Mouse (Mus musculus) liver, embryonic 16.5 days (tissue): ENCODE measurements around the gene Hat1. TPM values are rescaled to one million over a fixed set of nuclear protein-coding genes. Genes with fewer than 3 reads are reported as not detected.

ENCODE experiments used
- ATAC-seq: fragments of 200-750 bp; cut with Nextera tagmentation; 2 replicates; pipeline ENCODE4 v1.8.0; 2017; ENCODE audit warnings: low read depth, mild to moderate bottlenecking, moderate number of reproducible peaks, moderate library complexity
- H3K27ac ChIP-seq: fragments of 300-500 bp; sonication (generic); 2 replicates; pipeline ENCODE4 v1.5.1; 2014; ENCODE audit warnings: mild to moderate bottlenecking, low read length
- H3K27me3 ChIP-seq: fragments of 300-500 bp; sonication (generic); 2 replicates; pipeline ENCODE4 v1.6.1; 2014; ENCODE audit warnings: low read depth, low read length, mixed read lengths; ENCODE audit not compliant: control insufficient read depth, insufficient read depth
- H3K36me3 ChIP-seq: fragments of 300-500 bp; sonication (generic); 2 replicates; pipeline ENCODE4 v1.6.1; 2014; ENCODE audit warnings: mild to moderate bottlenecking; ENCODE audit not compliant: control insufficient read depth, insufficient read depth
- H3K4me1 ChIP-seq: fragments of 300-500 bp; sonication (generic); 2 replicates; pipeline ENCODE4 v1.6.1; 2014; ENCODE audit warnings: low read depth, low read length, mixed read lengths; ENCODE audit not compliant: control insufficient read depth
- H3K4me2 ChIP-seq: fragments of 300-500 bp; sonication (generic); 2 replicates; pipeline ENCODE4 v1.6.1; 2014; ENCODE audit warnings: low read depth, low read length, mixed read lengths
- H3K4me3 ChIP-seq: fragments of 300-500 bp; sonication (generic); 2 replicates; pipeline ENCODE4 v1.5.1; 2014; ENCODE audit warnings: low read depth, mild to moderate bottlenecking, low read length
- H3K9ac ChIP-seq: fragments of 300-500 bp; sonication (generic); 2 replicates; pipeline ENCODE4 v1.6.1; 2014; ENCODE audit warnings: low read depth, low read length
- H3K9me3 ChIP-seq: fragments of 300-500 bp; sonication (generic); replicated peaks from 2 replicates; pipeline ENCODE4 v1.6.1; 2016; ENCODE audit warnings: low read length; ENCODE audit not compliant: control insufficient read depth
- WGBS: fragments of 180-500 bp; shearing (Covaris S2); extraction: QIAGEN DNeasy Blood & Tissue Kit; methylation state at CpG from one replicate; pipeline ENCODE4 v1.1.7; 2014; ENCODE audit not compliant: insufficient replicate concordance; 5-methylcytosine and 5-hydroxymethylcytosine counted together
- polyA plus RNA-seq: library from polyadenylated mRNA; unstranded; fragments of >200 nt; fragmentation: Nextera tagmentation; extraction: Ambion mirVana; gene quantifications from 2 replicates; pipeline ENCODE4 v1.2.1, GENCODE M21; 2015

Gene Hat1
- polyA plus RNA-seq, 1 experiment from 2014 or later, result 79.8 TPM

GRCm38 (mm10) chr2:71483046-71483716 lies 94.4 kb downstream of the Hat1 start:
- no peaks in the 10 kb centered on the region for H3K36me3 ChIP-seq
- 77% methylated on average over 10 of the region's 10 CpGs for WGBS

GRCm38 (mm10) chr2:71483717-71484066 lies 94.9 kb downstream of the Hat1 start:
- 71% methylated on average over 5 of the region's 5 CpGs for WGBS
- H3K27me3 ChIP-seq, result no peaks in the 10 kb centered on the region
- H3K4me1 ChIP-seq, result no peaks in the 10 kb centered on the region
- H3K4me3 ChIP-seq, result no peak overlapping the region
- no peak overlapping the region for H3K27ac ChIP-seq
- H3K36me3 ChIP-seq, result no peaks in the 10 kb centered on the region
- H3K9ac ChIP-seq, result no peak overlapping the region
- H3K9me3 ChIP-seq, result no peaks in the 10 kb centered on the region
- H3K4me2 ChIP-seq, result no peak overlapping the region
- ATAC-seq, result no peak

More at GRCm38 (mm10) chr2:71483046-71483716, 94.4 kb downstream of the Hat1 start:
- no peaks in the 10 kb centered on the region for H3K27me3 ChIP-seq
- H3K27ac ChIP-seq, result no peak overlapping the region
- no peak overlapping the region for H3K9ac ChIP-seq
- no peak for ATAC-seq
- H3K4me2 ChIP-seq, result no peak overlapping the region
- no peak overlapping the region for H3K4me3 ChIP-seq
- no peaks in the 10 kb centered on the region for H3K9me3 ChIP-seq
- H3K4me1 ChIP-seq, result no peaks in the 10 kb centered on the region

Other genes with a start within 250 kb of the Hat1 start
- gene Dync1i2, start 177.3 kb upstream of the Hat1 start, polyA plus RNA-seq, result 23.2 and 25.1 TPM in 2 replicates
- 22.6 and 24.4 TPM in 2 replicates for gene Slc25a12, start 21.2 kb upstream of the Hat1 start, polyA plus RNA-seq
- gene Metap1d, start 64.3 kb downstream of the Hat1 start, polyA plus RNA-seq, result 22.8 and 24.9 TPM in 2 replicates
- gene Dlx1, start 139.2 kb downstream of the Hat1 start, polyA plus RNA-seq, result 0.06 TPM in 1 of 2 replicates, not detected in the other
- 0.04 TPM in 1 of 2 replicates, not detected in the other for gene Dlx2, start 157.8 kb downstream of the Hat1 start, polyA plus RNA-seq